Mouse (Mus musculus) fat pad, adult 2 months (tissue): ENCODE measurements around the gene Tfpi.
"Not testable (repeated sequence)": the region's sequence is repeated elsewhere in the genome, so short reads cannot be mapped to it uniquely, and the experiment has no call there.

Experiments used
- DNase-seq: peaks from one replicate; pipeline ENCODE4 v3.0.0-alpha.2; 2011; ENCODE audit warnings: low read depth, low spot score; ENCODE audit errors: extremely low read depth

The Tfpi gene

DNA sequence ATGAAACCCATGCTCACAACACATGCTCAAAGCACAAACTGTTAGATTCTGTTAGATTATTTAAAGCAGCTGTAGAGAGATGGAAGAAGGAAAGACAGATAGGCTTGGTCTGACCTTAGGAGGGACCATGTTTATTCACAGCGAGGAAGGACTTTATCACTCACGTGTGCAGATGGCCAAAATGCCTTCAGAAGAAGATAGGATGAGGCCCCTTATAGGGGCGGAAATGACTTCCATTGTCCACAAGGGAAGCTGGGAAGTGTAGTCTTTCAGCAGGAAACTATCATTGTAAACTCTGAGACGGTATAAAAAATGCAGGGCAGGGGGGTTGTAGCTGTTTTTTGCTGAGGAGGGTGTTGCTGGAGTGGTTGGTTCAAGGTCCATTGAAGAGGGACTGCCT is at the start of gene Tfpi:
Gene Tfpi (minus strand): TSS at position 199 of the 400 bp plus-strand sequence.
- no peak for DNase-seq

- DNase-seq, result no peak
Measured at GRCm38 (mm10) chr2:84526221-84526620, 49.6 kb upstream of the Tfpi start.

DNA sequence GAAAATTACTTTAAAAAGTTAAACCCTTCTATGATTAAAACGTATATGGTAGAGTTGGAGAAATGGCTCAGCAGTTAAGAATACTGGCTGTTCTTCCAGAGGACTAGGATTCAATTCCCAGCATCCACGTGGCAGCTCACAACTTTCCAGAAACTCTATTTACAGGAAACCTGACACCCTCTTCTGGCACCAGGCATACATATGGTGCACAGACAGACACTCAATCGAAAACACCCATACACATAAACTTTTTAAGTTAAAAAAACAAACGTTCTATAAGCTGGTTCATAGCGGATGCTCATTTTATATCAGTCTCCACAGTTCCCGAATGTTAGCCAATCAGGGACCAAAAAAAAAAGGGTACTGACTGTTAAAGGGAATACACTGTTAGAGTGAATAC is 49.2 kb upstream of the Tfpi start:
- no peak for DNase-seq

DNA sequence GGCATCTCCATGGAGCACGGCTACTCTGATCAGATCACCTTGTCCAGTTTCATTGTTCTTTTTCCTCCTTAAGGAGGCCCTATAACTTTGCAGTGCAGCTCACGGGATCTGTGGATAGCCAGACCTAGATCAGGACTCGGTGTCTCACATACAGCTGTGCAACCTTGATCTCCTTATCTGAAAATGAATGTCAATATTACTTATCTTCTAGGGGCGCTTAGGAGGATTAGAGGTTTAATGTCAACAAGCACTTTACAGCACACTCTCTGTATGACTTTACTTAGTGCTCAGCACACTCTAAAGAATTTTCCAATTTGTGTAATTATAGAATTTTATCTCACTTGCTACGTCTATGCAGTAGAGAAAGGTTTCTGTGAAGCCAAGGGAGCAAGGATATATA is 48.5 kb upstream of the Tfpi start:
- DNase-seq, result no peak

DNA sequence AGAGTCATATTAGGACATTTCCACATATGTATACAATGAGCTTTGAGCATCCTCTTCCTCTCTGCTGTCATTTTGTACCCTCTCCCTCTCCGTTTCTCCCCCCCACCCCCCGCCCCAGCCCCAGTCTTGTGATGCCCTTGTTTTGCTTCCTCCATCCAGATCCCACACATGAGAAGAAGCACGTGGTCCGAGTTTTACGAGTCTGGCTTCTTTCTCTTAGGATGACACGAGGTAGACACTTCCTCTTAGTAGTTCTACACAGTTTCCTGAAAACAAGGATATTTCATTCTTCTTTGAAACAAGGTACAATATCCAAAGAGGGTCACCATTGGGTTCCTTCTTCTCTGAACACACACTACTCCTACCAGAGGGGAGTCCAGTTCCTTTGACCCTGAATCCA is 47.4 kb upstream of the Tfpi start:
- no peak for DNase-seq

GRCm38 (mm10) chr2:84523103-84523865 is 46.7 kb upstream of the Tfpi start:
- DNase-seq, result no peak

- no peak for DNase-seq
Measured at GRCm38 (mm10) chr2:84519514-84520067, 43.0 kb upstream of the Tfpi start.

- no peak for DNase-seq
Measured at GRCm38 (mm10) chr2:84518767-84519166, 42.2 kb upstream of the Tfpi start.

- DNase-seq, result no peak
Measured at GRCm38 (mm10) chr2:84513281-84513680, 36.7 kb upstream of the Tfpi start.

DNA sequence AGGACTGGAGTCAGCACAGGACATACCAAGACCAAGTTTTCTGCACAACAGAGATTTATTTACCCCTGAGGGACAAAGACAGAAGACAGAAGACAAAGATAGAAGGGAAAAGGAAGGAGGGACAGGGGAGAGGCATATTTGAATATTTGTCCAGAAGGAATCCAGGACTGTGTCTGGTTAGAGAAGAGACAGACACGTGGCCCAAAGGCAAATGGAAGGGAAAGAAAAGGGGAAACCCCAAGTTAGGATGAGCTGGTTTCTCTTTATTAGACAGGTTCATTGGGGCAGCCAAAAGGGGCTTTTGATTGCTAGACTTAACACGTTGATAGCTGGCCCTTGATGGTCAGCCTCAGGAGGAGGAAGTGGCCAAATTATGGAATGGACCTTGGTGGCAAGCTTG is 34.9 kb upstream of the Tfpi start:
- DNase-seq, result no peak

DNA sequence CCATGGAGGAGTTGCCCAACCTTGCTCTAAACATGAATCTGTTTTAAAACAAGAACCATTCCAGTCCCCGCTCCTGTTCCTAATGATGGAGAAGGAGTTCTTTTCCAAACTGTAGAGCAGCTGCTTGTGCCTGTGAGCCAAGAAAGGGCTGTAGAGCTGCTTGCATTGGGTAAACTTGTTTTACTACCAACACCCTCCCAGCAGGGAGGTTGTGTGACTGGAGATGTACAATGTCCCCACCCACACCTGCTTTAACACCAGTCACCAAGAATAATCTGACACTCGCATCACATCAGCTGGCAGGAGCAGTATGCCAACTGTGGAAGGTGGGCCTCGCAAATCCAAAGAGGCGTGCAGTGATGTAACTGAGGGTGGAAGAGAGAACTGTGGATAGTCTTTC is 34.5 kb upstream of the Tfpi start:
- DNase-seq, result no peak

DNA sequence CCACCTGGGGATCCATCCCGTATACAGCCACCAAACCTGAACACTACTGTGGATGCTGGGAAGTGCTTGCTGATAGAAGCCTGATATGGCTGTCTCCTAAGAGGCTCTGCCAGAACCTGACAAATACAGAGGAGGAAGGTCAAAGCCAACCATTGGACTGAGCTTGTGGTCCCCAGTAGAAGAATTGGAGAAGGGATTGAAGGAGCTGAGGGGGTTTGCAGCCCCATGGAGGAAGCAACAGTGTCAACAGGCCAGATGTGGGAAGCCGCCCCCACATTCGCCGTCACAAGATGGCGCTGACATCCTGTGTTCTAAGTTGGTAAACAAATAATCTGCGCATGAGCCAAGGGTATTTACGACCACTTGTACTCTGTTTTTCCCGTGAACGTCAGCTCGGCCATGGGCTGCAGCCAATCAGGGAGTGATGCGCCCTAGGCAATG is 28.4 kb upstream of the Tfpi start:
- DNase-seq, result not testable (repeated sequence)

DNA sequence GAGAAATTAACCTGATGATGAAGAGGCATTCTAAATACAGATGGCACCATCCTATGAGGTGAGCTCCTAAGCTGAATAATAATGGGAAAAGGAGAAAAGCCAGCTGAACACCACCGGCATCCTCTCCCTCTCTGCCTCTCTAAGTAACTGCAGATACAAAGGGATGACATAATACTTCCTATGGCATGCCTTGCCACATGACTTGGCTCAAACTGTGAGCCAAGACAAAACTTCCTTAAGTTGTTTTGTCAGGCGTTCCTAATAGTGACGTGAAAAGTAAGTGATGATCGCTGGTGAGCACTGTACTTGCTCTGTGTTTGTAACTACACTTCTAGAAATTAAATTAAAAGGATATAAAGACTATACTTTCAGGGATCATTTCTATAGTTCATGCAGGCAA is 27.7 kb upstream of the Tfpi start:
- DNase-seq, result no peak

DNA sequence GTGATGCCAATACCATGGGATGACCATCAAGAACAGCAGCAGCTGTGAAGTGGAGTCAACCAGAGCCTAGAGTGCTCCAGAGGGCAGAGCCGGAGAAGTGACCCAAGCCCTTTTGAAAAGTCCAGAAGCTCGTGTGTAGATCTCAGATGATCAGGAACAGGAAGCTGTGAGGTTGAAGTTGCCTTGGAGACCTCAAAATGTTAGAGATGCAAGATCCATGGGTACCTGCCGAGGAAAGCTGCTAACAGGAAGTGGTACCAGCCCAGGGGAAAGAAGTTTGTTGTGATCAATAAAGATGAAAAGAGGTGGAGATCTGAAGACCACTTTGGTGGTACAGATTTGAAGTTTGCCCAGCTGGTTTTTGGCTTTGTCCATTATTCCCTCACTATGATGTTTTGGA is 22.3 kb upstream of the Tfpi start:
- DNase-seq, result no peak

- DNase-seq, result no peak
Measured at GRCm38 (mm10) chr2:84495108-84495507, 18.5 kb upstream of the Tfpi start.

- DNase-seq, result no peak
Measured at GRCm38 (mm10) chr2:84493626-84494025, 17.1 kb upstream of the Tfpi start.

DNA sequence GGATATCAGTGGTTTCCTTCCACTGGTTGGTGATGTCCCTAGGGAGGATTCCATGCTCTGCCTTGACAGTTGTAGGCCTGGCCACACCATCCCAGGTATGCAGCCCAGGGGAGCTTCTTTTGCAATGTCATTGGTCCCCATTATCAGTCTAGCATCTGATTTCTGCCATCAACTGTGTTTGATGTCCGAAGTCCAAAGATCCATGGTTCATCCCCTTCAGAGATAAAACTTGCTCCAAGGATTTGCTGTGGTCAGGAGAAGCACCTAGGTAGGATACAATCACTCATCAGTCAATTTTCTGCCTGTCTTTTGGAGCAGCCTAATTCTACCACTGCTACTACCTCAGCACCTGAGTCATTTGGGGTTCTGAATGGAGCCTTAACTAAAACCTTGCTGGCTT is 15.1 kb upstream of the Tfpi start:
- DNase-seq, result no peak

DNA sequence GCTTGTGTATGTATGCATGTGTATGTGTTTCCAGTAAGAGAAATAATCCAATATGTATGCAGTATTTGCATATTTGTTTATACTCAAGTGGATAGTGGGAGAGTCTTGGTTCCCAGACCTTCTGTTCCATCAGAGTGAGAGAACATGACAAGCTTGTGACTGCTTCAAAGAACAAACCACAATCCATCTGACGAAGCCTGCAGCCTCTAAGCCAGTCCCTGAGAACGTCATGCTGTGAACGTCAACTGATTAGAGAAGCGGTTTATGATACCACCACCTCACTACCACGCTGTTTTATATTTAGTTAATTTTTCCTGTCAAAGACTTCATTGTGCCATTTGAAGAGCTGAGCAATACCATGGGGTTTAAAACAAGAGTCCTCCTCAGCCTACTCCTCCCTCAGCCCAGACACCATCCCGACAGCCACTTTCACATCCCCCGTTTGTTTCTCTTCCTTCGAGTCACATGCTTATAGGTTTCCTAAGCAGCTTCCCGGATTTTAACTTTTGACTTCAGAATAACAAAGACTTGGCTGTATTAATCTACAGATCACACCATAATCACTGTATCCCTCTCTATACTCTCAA is 11.2 kb upstream of the Tfpi start:
- DNase-seq, result no peak

GRCm38 (mm10) chr2:84481863-84482262 is 5.3 kb upstream of the Tfpi start:
- DNase-seq, result no peak

- DNase-seq, result no peak
Measured at GRCm38 (mm10) chr2:84479036-84479435, 2.5 kb upstream of the Tfpi start.

- DNase-seq, result no peak
Measured at GRCm38 (mm10) chr2:84477759-84478158, 1.2 kb upstream of the Tfpi start.

DNA sequence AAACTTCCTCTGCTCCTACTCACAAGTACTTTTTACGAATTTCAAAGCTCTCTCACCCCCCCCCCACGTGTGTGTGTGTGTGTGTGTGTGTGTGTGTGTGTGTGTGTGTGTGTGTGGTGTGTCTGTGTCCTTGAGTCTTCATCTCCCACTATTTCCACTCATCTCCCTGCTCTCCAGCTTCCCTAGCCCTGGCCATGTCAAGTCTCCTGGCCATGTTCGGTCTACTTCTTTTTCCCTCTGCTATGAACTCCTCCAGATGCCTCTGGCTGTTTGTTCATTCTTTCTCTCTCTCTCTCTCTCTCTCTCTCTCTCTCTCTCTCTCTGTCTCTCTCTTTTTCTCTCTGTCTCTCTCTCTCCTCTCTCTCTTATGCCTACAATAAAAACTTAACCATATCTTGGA is 444 bp downstream of the Tfpi start:
- DNase-seq, result no peak
